Mouse (Mus musculus): Measurements from ENCODE around the gene Lasp1.

Gene Lasp1

DNA sequence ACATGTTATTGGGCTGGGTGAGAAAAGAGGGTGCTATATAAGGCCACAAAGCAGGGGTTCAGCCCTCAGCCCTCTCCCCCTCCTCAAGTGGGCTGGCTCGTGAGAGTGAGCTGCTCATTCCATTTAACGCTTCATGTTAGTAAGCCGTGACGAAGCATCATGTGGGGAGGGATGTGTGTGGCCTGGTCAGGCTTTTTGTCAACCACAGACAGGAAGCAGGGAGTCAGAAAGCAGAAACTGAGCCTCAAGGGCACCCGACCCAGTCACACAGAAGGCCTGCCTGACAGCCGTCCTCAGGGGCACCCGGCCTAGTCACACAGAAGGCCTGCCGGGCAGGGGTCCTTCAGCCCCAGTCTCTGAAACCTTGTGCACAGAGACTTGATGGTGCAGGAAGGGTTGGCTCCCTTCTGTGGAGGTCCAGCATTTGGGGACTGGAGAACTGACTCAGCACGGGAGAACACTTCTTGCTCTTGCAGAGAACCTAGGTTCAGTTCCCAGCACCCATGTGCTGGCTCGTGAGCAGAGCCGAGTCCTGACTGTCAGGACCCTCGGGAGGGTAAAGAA lies 31.2 kb downstream of the Lasp1 start:
- 88% methylated on average over 12 of the region's 12 CpGs for WGBS

- WGBS, result 79% methylated on average over 6 of the region's 6 CpGs
Observed at GRCm38 (mm10) chr11:97830501-97830900, 31.7 kb downstream of the Lasp1 start.

DNA sequence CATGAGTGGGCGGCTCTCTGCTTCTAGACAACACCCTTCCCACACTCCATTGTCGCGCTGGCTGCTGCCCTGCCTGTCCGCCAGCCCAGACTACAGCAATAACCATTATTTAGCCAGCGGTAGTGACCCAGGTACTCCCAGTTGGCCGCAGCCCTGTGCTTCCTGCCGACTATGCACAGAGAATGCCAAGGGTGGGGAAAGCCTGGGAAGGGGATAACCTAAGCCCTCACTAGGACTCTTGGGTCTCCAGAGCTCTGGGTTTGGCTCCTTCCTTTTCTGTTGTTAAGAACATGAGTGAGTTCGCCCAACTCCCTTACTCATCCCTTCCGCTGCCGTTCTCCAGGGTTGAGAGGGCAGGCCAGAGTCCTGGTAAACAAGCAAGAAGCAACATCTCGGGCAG lies 33.2 kb downstream of the Lasp1 start:
- WGBS, result 63% methylated on average over 11 of the region's 11 CpGs

DNA sequence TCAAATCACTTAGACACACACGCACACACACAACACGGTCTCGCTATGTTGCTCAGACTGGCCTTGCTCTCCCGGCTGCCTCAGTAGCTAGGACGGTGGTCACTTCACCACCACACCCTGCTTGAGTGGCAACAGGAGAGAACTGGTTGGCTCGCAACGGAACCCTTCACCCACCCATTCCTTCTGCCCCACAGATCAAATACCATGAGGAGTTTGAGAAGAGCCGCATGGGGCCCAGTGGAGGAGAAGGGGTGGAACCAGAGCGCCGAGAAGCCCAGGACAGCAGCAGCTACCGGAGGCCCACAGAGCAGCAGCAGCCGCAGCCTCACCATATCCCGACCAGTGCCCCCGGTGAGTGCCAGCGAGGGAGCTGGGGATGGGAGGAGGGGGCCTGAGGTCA lies 34.6 kb downstream of the Lasp1 start:
- 89% methylated on average over 15 of the region's 15 CpGs for WGBS

DNA sequence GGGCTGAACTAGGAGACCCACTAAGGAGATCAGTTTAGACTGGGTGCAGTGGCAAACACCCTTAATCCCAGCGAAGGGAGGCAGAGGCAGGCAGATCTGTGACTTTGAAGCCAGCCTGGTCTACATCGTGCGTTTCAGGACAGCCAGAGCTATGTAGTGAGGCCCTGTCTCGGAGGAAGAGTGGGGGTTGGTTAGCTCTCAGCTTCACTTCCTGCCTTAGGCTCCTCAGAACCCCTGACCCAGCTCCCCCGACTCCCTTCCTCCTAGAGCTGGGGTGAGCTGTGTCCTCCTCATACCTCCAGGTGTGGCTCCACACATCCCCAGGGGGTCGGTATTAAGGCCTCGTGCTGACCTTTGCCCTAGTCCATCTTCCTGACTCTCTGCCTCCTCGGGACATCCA lies 37.7 kb downstream of the Lasp1 start:
- WGBS, result 58% methylated on average over 8 of the region's 8 CpGs

DNA sequence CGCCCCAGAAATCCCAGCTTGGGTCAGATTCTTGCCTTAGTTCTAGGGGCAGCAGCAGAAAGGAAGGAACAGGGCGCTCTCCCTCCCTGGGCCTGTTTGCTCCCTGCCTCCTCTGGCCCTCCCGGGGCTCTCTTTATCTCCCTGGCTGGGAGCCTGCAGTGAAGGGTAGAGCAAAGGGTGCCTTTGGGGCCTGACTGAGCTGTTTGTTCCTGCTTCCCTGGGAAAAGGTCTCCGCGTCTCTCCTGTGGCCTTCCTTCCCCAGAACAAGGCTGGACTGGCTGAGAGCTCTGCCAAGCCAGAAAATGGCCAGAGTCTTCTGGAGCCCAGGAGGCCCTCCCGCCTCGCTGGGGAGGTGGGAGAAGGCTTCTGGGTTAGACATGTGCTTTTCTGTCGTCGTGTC lies 38.3 kb downstream of the Lasp1 start:
- 67% methylated on average over 9 of the region's 9 CpGs for WGBS

GRCm38 (mm10) chr11:97837641-97838149 lies 38.9 kb downstream of the Lasp1 start:
- 75% methylated on average over 7 of the region's 7 CpGs for WGBS

GRCm38 (mm10) chr11:97838779-97839440 lies 40.1 kb downstream of the Lasp1 start:
- WGBS, result 42% methylated on average over 10 of the region's 10 CpGs

- WGBS, result 61% methylated on average over 11 of the region's 11 CpGs
Observed at GRCm38 (mm10) chr11:97839441-97840134, 40.8 kb downstream of the Lasp1 start.

DNA sequence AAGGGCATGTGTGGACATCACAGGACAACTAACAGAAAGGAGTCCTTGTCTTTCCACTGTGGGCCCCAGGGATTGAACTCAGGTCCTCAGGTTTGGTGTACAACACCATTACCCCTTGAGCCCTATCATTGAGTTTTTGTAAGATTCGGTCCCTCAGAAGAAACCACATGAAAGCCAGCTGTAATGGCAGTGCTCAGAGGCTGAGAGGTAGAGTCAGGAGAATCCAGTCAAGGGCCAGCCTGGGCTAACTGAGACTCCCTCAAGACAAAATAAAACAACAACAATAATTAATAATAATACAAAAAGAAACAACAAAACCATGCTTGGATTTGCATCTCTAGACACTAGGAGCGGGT lies 41.3 kb downstream of the Lasp1 start:
- WGBS, result 26% methylated on average over 2 of the region's 2 CpGs

DNA sequence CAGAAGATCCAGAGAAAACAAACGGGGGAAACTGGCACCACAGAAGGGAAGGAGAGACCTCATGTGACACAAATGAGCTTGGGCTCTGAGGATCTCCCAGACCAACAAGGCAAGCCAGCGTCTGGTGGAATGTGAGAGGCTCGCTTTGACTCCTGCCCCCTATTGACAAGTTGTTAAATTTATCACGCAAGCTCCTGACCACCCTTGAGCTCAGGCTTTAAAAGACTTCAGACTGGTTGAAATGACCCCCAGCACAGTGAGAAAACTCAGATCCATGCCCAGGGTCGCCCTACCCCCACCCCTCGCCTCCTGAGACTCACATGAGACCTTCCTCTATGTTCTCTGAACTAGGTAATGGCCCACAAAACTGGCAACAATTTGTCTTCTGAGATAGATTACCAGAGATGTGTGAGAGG lies 41.7 kb downstream of the Lasp1 start, which contains the start of gene B230217C12Rik:
Gene B230217C12Rik, plus strand, starts transcription at position 242 of the 416 bp plus-strand sequence.
- WGBS, result 2% methylated on average over 6 of the region's 6 CpGs

DNA sequence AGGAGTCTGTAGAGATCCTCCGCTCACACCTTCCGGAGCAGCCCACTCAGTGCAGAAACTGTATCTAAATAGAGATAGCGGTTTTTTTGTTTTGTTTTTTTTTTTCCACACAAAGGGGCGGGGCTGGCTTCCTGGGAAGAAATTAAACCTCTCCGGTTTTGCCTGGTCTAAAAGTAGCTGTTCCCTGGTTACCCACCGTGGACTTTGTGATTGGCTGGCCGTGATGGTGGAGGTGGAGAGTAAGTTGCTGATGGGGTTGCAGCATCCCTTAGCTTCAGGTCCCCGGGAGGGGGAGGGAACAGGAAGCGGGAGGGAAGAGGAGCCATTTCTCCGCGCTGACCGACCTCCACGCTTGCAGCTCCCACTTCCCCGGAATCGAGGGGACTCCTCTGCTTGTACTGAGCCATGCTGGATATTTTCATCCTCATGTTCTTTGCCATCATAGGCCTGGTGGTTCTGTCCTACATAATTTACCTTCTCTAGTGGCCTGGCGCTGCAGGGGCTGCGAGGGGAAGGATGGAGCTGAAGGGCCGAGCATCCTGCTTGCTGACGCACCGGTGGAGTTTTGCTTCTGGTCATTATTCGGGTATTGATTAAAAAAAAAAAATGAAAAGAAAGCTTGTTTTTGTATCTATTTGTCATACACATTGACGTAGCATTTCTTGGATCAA lies 42.3 kb downstream of the Lasp1 start:
- WGBS, result 2% methylated on average over 22 of the region's 22 CpGs

GRCm38 (mm10) chr11:97842001-97842400 lies 43.2 kb downstream of the Lasp1 start:
- WGBS, result 35% methylated on average over 4 of the region's 4 CpGs

GRCm38 (mm10) chr11:97850367-97850766 lies 51.6 kb downstream of the Lasp1 start:
- 70% methylated on average over 6 of the region's 6 CpGs for WGBS

DNA sequence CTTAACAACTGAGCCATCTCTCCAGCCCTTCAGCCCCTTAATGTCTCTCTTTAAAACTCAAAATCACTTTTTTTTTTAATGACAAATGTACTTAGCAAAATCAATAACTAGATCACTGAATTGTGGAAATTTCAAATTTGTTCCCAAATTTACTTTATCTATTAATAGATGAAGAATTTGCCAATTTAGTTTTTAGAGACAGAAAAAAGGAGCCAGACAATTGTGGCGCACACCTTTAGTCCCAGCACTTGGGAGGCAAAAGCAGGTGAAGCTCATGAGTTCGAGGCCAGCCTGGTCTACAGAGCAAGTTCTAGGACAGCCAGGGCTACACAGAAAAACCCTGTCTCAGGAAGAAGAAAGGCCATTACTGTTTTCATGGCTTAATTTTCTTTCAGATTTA lies 52.8 kb downstream of the Lasp1 start:
- 93% methylated on average over 2 of the region's 2 CpGs for WGBS

DNA sequence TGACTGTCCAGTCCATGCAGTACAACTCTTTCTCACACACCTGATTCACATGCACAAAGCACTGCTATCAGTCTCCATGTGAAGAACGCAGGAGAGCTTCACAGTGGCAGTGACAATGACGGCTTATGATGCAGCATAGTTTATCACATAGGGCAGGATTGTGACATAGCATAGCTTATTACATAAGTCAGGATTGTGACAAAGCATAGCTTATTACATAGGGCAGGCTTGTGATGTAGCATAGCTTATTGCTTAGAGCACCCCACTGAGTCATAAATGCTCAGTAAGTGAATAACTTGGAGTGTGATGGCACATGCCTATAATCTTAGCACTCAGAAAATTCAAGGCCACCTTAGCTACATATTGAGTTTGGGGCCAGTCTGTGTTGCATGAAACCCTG lies 56.7 kb downstream of the Lasp1 start:
- WGBS, result 89% methylated on average over 2 of the region's 2 CpGs

- 87% methylated on average over 2 of the region's 2 CpGs for WGBS
Observed at GRCm38 (mm10) chr11:97862148-97862547, 63.3 kb downstream of the Lasp1 start.

- WGBS, result 94% methylated on average over 5 of the region's 5 CpGs
Observed at GRCm38 (mm10) chr11:97865421-97865820, 66.6 kb downstream of the Lasp1 start.

DNA sequence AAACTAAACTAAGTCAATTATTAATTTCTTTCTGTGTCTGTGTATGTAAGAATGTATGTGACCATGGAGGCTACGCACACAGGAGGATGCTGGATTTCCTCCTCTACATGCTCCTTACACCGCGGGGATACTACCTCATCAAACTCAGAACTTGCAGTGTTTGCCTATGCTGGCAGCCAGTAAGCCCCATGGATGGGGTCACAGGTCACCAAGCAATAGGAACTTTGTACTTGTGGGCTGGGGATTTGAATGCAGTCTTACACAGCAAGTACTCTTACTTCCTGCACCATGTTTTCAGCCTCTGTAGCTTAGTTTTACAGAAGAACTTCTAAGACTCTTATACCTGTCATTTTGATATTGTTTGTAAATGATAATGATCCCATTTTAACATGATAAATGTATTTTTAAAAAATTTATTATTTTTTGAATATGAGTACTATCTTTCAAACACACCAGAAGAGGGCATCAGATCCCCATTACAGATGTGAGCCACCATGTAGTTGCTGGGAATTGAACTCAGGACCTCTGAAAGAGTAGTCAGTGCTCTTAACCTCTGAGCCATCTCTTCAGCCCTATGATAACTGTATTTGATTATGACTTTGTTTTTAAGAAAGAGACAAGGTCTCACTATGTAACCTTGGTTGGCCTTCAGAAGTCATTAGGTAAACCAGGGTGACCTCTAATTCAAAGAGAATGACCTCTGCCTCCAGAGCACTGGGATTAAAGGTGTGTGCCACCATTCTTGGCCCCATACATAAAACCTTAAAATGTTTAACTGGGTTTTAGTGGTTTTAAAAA lies 67.5 kb downstream of the Lasp1 start:
- 95% methylated on average over 3 of the region's 3 CpGs for WGBS

DNA sequence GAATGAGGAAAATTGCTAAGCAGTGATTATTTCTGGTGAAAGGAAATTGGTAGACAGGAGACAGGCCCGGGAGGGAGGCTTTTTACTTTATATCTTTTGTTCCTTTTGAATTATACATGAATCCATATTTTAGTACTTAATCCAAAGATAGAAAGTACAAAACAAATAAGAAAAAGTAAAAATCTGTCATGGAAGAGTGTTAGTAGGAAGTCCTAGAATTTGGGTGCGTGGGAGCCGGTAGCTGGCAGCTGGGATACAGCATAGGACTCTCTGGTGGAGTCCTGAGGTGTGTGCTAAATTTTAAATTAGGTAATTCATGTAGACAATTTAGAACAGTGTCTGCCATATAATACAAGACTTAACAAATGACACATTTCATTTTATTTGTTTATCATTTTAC lies 68.8 kb downstream of the Lasp1 start:
- 48% methylated on average over 3 of the region's 3 CpGs for WGBS

DNA sequence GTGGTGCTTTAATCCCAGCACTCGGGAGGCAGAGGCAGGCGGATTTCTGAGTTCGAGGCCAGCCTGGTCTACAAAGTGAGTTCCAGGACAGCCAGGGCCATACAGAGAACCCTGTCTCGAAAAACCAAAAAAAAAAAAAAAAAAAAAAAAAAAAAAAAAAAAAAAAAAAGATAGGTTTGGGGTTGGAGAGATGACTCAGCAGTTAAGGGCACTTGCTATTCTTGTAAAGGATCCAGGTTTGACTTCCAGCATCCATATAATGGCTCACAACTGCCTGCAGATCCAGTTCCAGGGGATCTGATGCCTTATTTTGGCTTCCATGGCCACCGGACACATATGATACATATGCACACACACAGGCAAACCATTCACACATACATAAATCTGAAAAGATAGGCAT lies 73.6 kb downstream of the Lasp1 start:
- WGBS, result 78% methylated on average over 5 of the region's 5 CpGs

- WGBS, result 33% methylated on average over 1 of the region's 1 CpGs
Observed at GRCm38 (mm10) chr11:97874396-97874795, 75.6 kb downstream of the Lasp1 start.
